Mouse (Mus musculus): ENCODE results near the gene Snap91. TPM values are rescaled to one million over a fixed set of nuclear protein-coding genes. Genes with fewer than 3 reads are reported as not detected.
A peak's percentile ranks its signal among the peaks of the same experiment; 100 is the strongest.

Snap91 gene
- polyA plus RNA-seq, 1 experiment from 2014 or later = 1.1 TPM

- Histone ChIP-seq H3K27ac (ENCODE audit: low read depth) (no peak overlapping the region), H3K4me1 (ENCODE audit: insufficient read depth) (no peaks in the 10 kb centered on the region), H3K9me3 (ENCODE audit: low read depth, low read length) (no peaks in the 10 kb centered on the region), H3K27me3 (ENCODE audit: insufficient read depth, low read length) (no peaks in the 10 kb centered on the region), H3K4me3 (ENCODE audit: low read depth, low read length) (no peak overlapping the region), H3K4me2 (no peak overlapping the region), H3K36me3 (ENCODE audit: insufficient read depth) (no peaks in the 10 kb centered on the region), H3K9ac (no peak overlapping the region)
- ATAC-seq (ENCODE audit: insufficient read depth) (no peak), DNase-seq (no peak)
- no peak for TF ChIP-seq CTCF (IDR thresholded peaks at IDR 0.05; ENCODE audit: low read depth)
- 78% methylated on average over 5 of the region's 5 CpGs for WGBS
These were observed 82.3 kb downstream of the Snap91 start for GRCm38 (mm10) chr9:86798129-86798528.

DNA sequence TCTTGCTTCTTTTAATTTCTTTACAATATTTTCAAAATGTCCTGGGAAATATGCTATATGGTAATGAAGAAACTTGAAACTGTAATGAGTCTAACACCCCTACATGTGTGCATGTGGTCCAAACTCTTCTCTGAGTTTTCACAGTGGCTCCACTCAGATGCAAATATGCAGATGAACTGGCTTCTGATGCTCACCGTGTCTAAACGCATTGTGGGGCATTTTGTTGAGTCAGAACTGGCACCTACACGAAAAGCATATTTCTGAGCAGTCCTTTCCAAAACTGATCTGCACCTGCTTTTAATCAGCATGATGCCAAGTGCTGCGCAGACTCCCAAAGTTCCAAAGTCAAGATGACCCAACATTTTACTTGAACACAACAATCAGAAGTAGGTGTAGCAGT lies 82.9 kb downstream of the Snap91 start:
- no peak overlapping the region for H3K9ac ChIP-seq
- H3K4me3 ChIP-seq (ENCODE audit: low read depth, low read length) = no peak overlapping the region
- H3K4me2 ChIP-seq = no peak overlapping the region
- WGBS = 92% methylated on average over 4 of the region's 4 CpGs
- no peak for DNase-seq
- H3K27ac ChIP-seq (ENCODE audit: low read depth) = no peak overlapping the region
- H3K4me1 ChIP-seq (ENCODE audit: insufficient read depth) = no peaks in the 10 kb centered on the region
- no peak for TF ChIP-seq CTCF (IDR thresholded peaks at IDR 0.05; ENCODE audit: low read depth)
- no peaks in the 10 kb centered on the region for H3K36me3 ChIP-seq (ENCODE audit: insufficient read depth)
- H3K27me3 ChIP-seq (ENCODE audit: insufficient read depth, low read length) = no peaks in the 10 kb centered on the region
- no peak for ATAC-seq (ENCODE audit: insufficient read depth)
- no peaks in the 10 kb centered on the region for H3K9me3 ChIP-seq (ENCODE audit: low read depth, low read length)

DNA sequence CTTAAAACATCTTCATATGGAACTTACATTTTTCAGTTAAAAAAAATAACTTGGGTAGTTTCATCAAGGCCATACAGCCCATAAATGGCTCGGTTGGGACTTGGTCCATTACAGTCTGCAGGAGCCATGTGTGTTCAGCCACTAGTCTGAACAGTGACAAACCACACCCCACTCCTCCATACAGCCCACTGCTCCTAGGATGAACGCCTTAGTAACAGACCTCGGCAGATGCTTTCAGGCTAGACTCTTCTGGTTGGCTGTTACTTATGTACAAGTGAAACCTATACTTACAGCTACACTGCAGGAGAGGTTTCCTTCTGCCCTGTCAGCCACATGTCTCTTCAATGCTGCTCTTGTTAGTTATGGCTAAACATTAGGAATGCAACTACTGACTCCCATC lies 85.2 kb downstream of the Snap91 start:
- Histone ChIP-seq H3K36me3 (ENCODE audit: insufficient read depth) (no peaks in the 10 kb centered on the region), H3K4me3 (ENCODE audit: low read depth, low read length) (no peak overlapping the region), H3K9me3 (ENCODE audit: low read depth, low read length) (no peaks in the 10 kb centered on the region), H3K9ac (no peak overlapping the region), H3K27me3 (ENCODE audit: insufficient read depth, low read length) (no peaks in the 10 kb centered on the region), H3K4me2 (no peak overlapping the region), H3K27ac (ENCODE audit: low read depth) (no peak overlapping the region), H3K4me1 (ENCODE audit: insufficient read depth) (no peaks in the 10 kb centered on the region)
- no peak for TF ChIP-seq CTCF (IDR thresholded peaks at IDR 0.05; ENCODE audit: low read depth)
- no peak for ATAC-seq (ENCODE audit: insufficient read depth)
- WGBS = 73% methylated on average over 3 of the region's 3 CpGs
- DNase-seq = no peak

GRCm38 (mm10) chr9:86791927-86792326 lies 88.5 kb downstream of the Snap91 start:
- ATAC-seq (ENCODE audit: insufficient read depth) (no peak), DNase-seq (no peak)
- 71% methylated on average over 7 of the region's 7 CpGs for WGBS
- H3K4me2 ChIP-seq = no peak overlapping the region
- no peak overlapping the region for H3K4me3 ChIP-seq (ENCODE audit: low read depth, low read length)
- H3K4me1 ChIP-seq (ENCODE audit: insufficient read depth) = no peaks in the 10 kb centered on the region
- H3K9me3 ChIP-seq (ENCODE audit: low read depth, low read length) = no peaks in the 10 kb centered on the region
- H3K9ac ChIP-seq = no peak overlapping the region
- no peak overlapping the region for H3K27ac ChIP-seq (ENCODE audit: low read depth)
- no peaks in the 10 kb centered on the region for H3K36me3 ChIP-seq (ENCODE audit: insufficient read depth)
- TF ChIP-seq CTCF (IDR thresholded peaks at IDR 0.05; ENCODE audit: low read depth) = no peak
- no peaks in the 10 kb centered on the region for H3K27me3 ChIP-seq (ENCODE audit: insufficient read depth, low read length)

DNA sequence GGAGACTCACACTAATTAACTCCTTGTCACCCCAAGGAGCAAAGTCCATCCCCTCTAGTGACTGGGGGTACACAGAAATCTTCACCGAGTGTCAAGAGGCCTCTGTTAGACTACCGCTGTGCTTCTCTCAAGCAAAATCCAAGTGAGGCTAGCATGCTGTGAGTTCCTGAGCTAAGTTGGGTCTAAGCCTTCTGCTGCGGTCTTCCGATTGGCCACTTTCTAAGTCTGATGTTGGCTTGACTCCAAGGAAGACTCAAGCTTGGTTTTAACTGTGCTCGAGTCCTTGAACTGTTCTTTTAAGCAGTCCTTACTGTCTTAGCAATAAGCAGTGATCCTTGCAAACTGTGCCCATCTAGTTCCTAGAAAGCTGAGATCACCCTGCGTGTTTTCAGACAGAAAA lies 91.3 kb downstream of the Snap91 start:
- Histone ChIP-seq H3K27ac (ENCODE audit: low read depth) (no peak overlapping the region), H3K9me3 (ENCODE audit: low read depth, low read length) (no peaks in the 10 kb centered on the region), H3K4me3 (ENCODE audit: low read depth, low read length) (no peak overlapping the region), H3K36me3 (ENCODE audit: insufficient read depth) (no peaks in the 10 kb centered on the region), H3K4me2 (no peak overlapping the region), H3K27me3 (ENCODE audit: insufficient read depth, low read length) (no peaks in the 10 kb centered on the region), H3K9ac (no peak overlapping the region), H3K4me1 (ENCODE audit: insufficient read depth) (no peaks in the 10 kb centered on the region)
- ATAC-seq (ENCODE audit: insufficient read depth) (0 out of 2 replicates have a peak, but pooled peaks have one; percentile 41), DNase-seq (peak; percentile 47)
- 62% methylated on average over 6 of the region's 6 CpGs for WGBS
- TF ChIP-seq CTCF (IDR thresholded peaks at IDR 0.05; ENCODE audit: low read depth) = no peak

DNA sequence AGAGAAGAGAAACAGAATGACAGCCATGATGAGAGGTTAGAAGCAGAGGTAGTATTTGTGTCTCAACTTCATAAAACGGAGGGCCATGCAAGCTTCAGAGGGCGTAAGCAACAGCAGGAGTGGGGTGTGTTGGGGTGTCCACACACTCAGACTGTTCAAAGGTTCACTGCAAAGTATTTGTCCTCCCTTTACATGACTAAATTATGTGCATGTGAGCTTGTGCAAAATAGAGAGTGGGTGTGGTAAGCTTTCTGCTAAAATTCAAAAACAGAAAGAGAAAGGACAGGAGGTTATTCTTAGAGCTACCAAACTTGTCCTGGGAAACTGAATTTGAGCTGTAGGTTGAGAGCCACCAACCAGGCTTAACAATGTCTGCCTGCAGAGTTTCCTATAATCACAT lies 97.6 kb downstream of the Snap91 start:
- H3K9me3 ChIP-seq (ENCODE audit: low read depth, low read length) = no peaks in the 10 kb centered on the region
- no peaks in the 10 kb centered on the region for H3K27me3 ChIP-seq (ENCODE audit: insufficient read depth, low read length)
- DNase-seq (no peak), ATAC-seq (ENCODE audit: insufficient read depth) (no peak)
- no peak overlapping the region for H3K4me3 ChIP-seq (ENCODE audit: low read depth, low read length)
- H3K27ac ChIP-seq (ENCODE audit: low read depth) = no peak overlapping the region
- no peak for TF ChIP-seq CTCF (IDR thresholded peaks at IDR 0.05; ENCODE audit: low read depth)
- H3K4me2 ChIP-seq = no peak overlapping the region
- no peaks in the 10 kb centered on the region for H3K36me3 ChIP-seq (ENCODE audit: insufficient read depth)
- H3K9ac ChIP-seq = no peak overlapping the region
- H3K4me1 ChIP-seq (ENCODE audit: insufficient read depth) = no peaks in the 10 kb centered on the region
- 90% methylated on average over 2 of the region's 2 CpGs for WGBS

GRCm38 (mm10) chr9:86781426-86781825 lies 99.0 kb downstream of the Snap91 start:
- H3K9me3 ChIP-seq (ENCODE audit: low read depth, low read length) = no peaks in the 10 kb centered on the region
- no peak for ATAC-seq (ENCODE audit: insufficient read depth)

GRCm38 (mm10) chr9:86778212-86778611 lies 102.2 kb downstream of the Snap91 start:
- TF ChIP-seq CTCF (IDR thresholded peaks at IDR 0.05; ENCODE audit: low read depth) = no peak
- no peak for ATAC-seq (ENCODE audit: insufficient read depth)

More at GRCm38 (mm10) chr9:86781426-86781825, 99.0 kb downstream of the Snap91 start:
- no peak overlapping the region for H3K9ac ChIP-seq
- 86% methylated on average over 4 of the region's 4 CpGs for WGBS
- no peak overlapping the region for H3K4me3 ChIP-seq (ENCODE audit: low read depth, low read length)
- no peaks in the 10 kb centered on the region for H3K36me3 ChIP-seq (ENCODE audit: insufficient read depth)
- H3K4me1 ChIP-seq (ENCODE audit: insufficient read depth) = no peaks in the 10 kb centered on the region
- H3K27ac ChIP-seq (ENCODE audit: low read depth) = no peak overlapping the region
- no peak for TF ChIP-seq CTCF (IDR thresholded peaks at IDR 0.05; ENCODE audit: low read depth)
- no peaks in the 10 kb centered on the region for H3K27me3 ChIP-seq (ENCODE audit: insufficient read depth, low read length)
- DNase-seq = no peak
- no peak overlapping the region for H3K4me2 ChIP-seq

More at GRCm38 (mm10) chr9:86778212-86778611, 102.2 kb downstream of the Snap91 start:
- no peak overlapping the region for H3K9ac ChIP-seq
- no peak for DNase-seq
- H3K4me1 ChIP-seq (ENCODE audit: insufficient read depth) = no peaks in the 10 kb centered on the region
- no peaks in the 10 kb centered on the region for H3K36me3 ChIP-seq (ENCODE audit: insufficient read depth)
- no peaks in the 10 kb centered on the region for H3K9me3 ChIP-seq (ENCODE audit: low read depth, low read length)
- 65% methylated on average over 4 of the region's 4 CpGs for WGBS
- no peaks in the 10 kb centered on the region for H3K27me3 ChIP-seq (ENCODE audit: insufficient read depth, low read length)
- no peak overlapping the region for H3K4me3 ChIP-seq (ENCODE audit: low read depth, low read length)
- H3K27ac ChIP-seq (ENCODE audit: low read depth) = no peak overlapping the region
- no peak overlapping the region for H3K4me2 ChIP-seq

Data from lung, embryonic 14.5 days (tissue).